Mouse (Mus musculus) gastrocnemius, postnatal 14 days (tissue): Measurements from ENCODE around the gene Rtkn. TPM values are rescaled to one million over a fixed set of nuclear protein-coding genes. Genes with fewer than 3 reads are reported as not detected.
A peak's percentile ranks its signal among the peaks of the same experiment; 100 is the strongest.

Experiments used
- DNase-seq: peaks from one replicate; pipeline ENCODE4 v3.0.0; 2021; ENCODE audit warnings: mixed read lengths
- intact Hi-C: fragments of 180-260 bp; cut with DNase I; formaldehyde crosslinking; loops from one replicate; pipeline ENCODE4 v1.15.1; 2025; ENCODE audit warnings: low total_unique reads
- long read RNA-seq, 2 experiments: library from polyadenylated mRNA; stranded (forward); transcript quantifications; one replicate each; pipeline ENCODE4 v2.0.0; 2021
- total RNA-seq, 2 experiments: library from RNA; stranded (reverse); gene quantifications; 2 replicates each; pipeline ENCODE4 v1.2.3; 2021

Gene Rtkn
- total RNA-seq = 10 to 100 TPM; 13.0 to 16.5 TPM
- long read RNA-seq, experiment 1, partial matches to known transcripts = 0 of 13 reads
- long read RNA-seq, experiment 1, other reads (novel, unspliced or antisense) = 6 of 13 reads
- long read RNA-seq, experiment 2, transcript Rtkn-202 (12 exons, 3,080 nt) = major isoform, 5 of 25 reads
- long read RNA-seq, experiment 2, transcript Rtkn-201 (12 exons, 2,191 nt) = major isoform, 5 of 25 reads
- long read RNA-seq, experiment 2, partial matches to known transcripts = 5 of 25 reads
- long read RNA-seq, experiment 2, other reads (novel, unspliced or antisense) = 6 of 25 reads

- DNase-seq = no peak
- intact Hi-C loops = no loop called here
These were observed at the start of gene Rtkn for GRCm38 (mm10) chr6:83134951-83135513. Rtkn (plus strand) TSS chr6:83135463.

- no peak for DNase-seq
- intact Hi-C loops = no loop called here
These were observed 48.9 kb upstream of the Rtkn start, which contains the start of gene Lbx2 for GRCm38 (mm10) chr6:83086121-83087035. Lbx2 (plus strand) TSS chr6:83086367.

GRCm38 (mm10) chr6:83087205-83087925 lies 47.9 kb upstream of the Rtkn start:
- DNase-seq = peak; percentile 58

GRCm38 (mm10) chr6:83087926-83088260 lies 47.4 kb upstream of the Rtkn start:
- DNase-seq = no peak

More at GRCm38 (mm10) chr6:83087205-83087925, 47.9 kb upstream of the Rtkn start:
- intact Hi-C loops = no loop called here

GRCm38 (mm10) chr6:83092416-83093127 lies 42.7 kb upstream of the Rtkn start:
- intact Hi-C loops = no loop called here
- no peak for DNase-seq

More at GRCm38 (mm10) chr6:83087926-83088260, 47.4 kb upstream of the Rtkn start:
- intact Hi-C loops = no loop called here

GRCm38 (mm10) chr6:83095968-83096367 lies 39.3 kb upstream of the Rtkn start:
- intact Hi-C loops = no loop called here

GRCm38 (mm10) chr6:83098411-83098810 lies 36.9 kb upstream of the Rtkn start:
- intact Hi-C loops = no loop called here
- DNase-seq = no peak

More at GRCm38 (mm10) chr6:83095968-83096367, 39.3 kb upstream of the Rtkn start:
- DNase-seq = no peak

GRCm38 (mm10) chr6:83101316-83101687 lies 34.0 kb upstream of the Rtkn start, which contains the start of the genes Ccdc142 and Gm42688:
Ccdc142 (plus strand) TSS chr6:83101601.
Gm42688 (plus strand) TSS chr6:83101617.
- DNase-seq = peak; percentile 88
- intact Hi-C loops = loop anchor here (5.0 kb wide), 1 partner anchor 99 kb away; no protein-coding TSS in a partner anchor

- intact Hi-C loops = loop anchor here (5.0 kb wide), 1 partner anchor 100 kb away; no protein-coding TSS in a partner anchor
- peak; percentile 76 for DNase-seq
These were observed 33.3 kb upstream of the Rtkn start for GRCm38 (mm10) chr6:83101688-83102556.

- DNase-seq = no peak
- intact Hi-C loops = loop anchor here (5.0 kb wide), 1 partner anchor 101 kb away; no protein-coding TSS in a partner anchor
These were observed 32.1 kb upstream of the Rtkn start for GRCm38 (mm10) chr6:83103130-83103650.

- DNase-seq = no peak
- intact Hi-C loops = loop anchor here (5.0 kb wide), 1 partner anchor 102 kb away; no protein-coding TSS in a partner anchor
These were observed 31.1 kb upstream of the Rtkn start for GRCm38 (mm10) chr6:83104158-83104557.

GRCm38 (mm10) chr6:83107566-83108400 lies 27.5 kb upstream of the Rtkn start:
- DNase-seq = peak; percentile 84
- intact Hi-C loops = no loop called here

GRCm38 (mm10) chr6:83108762-83109668 lies 26.2 kb upstream of the Rtkn start, which contains the start of gene Mrpl53:
Mrpl53 (plus strand) TSS chr6:83109040.
- DNase-seq = peak; percentile 83
- intact Hi-C loops = no loop called here

- DNase-seq = no peak
- intact Hi-C loops = no loop called here
These were observed 23.6 kb upstream of the Rtkn start for GRCm38 (mm10) chr6:83111510-83112136.
